Mouse (Mus musculus): ENCODE measurements around the gene Efhd1. TPM values are rescaled to one million over a fixed set of nuclear protein-coding genes. Genes with fewer than 3 reads are reported as not detected.

Efhd1 gene
- total RNA-seq, 1 experiment, result 1.8 TPM

GRCm38 (mm10) chr1:87266296-87267090, 2.3 kb downstream of the Efhd1 start:
- Histone ChIP-seq H3K27ac (ENCODE audit: insufficient read depth, low read depth, low read length, poor library complexity, severe bottlenecking) (no peak overlapping the region), H3K4me3 (ENCODE audit: insufficient read depth in 1 of 2, low read depth in 1 of 2, low read length in 2 of 2, poor library complexity in 1 of 2, severe bottlenecking in 1 of 2) (no peak overlapping the region), H3K9me3 (ENCODE audit: control insufficient read depth, insufficient read depth, low read depth, low read length) (no peaks in the 10 kb centered on the region), H3K36me3 (ENCODE audit: control insufficient read depth, insufficient read depth, low read length, poor library complexity, severe bottlenecking) (no peaks in the 10 kb centered on the region), H3K4me1 (ENCODE audit: control insufficient read depth in 2 of 2, insufficient read depth in 2 of 2, low read length in 2 of 2, poor library complexity in 1 of 2) (peaks cover 2 to 14% of the 10 kb centered on the region in 2 experiments; a peak in 3 of 4 replicates), H3K9ac (ENCODE audit: insufficient read depth, low read depth, low read length, poor library complexity, severe bottlenecking) (no peak overlapping the region)
- no peak for DNase-seq (ENCODE audit: low read depth, low spot score)
- TF ChIP-seq ZC3H11A (IDR thresholded peaks at IDR 0.05; ENCODE audit: borderline replicate concordance, low read depth, low read length) (no peak), MAFK (IDR thresholded peaks at IDR 0.05; ENCODE audit: insufficient read depth, low read depth, low read length) (no peak), HCFC1 (IDR thresholded peaks at IDR 0.05; ENCODE audit: borderline replicate concordance, insufficient read depth, low read length) (no peak), ZNF384 (IDR thresholded peaks at IDR 0.05; ENCODE audit: low read depth, low read length) (no peak), CHD2 (IDR thresholded peaks at IDR 0.05; ENCODE audit: low read depth, low read length) (no peak)
- in situ Hi-C loops (cut with MboI; ENCODE audit: low sequenced_read_pairs in 2 of 2, unreplicated experiment in 2 of 2), result no loop called here

- no peak for DNase-seq (ENCODE audit: low read depth, low spot score)
- no peaks in the 10 kb centered on the region for H3K9me3 ChIP-seq (ENCODE audit: control insufficient read depth, insufficient read depth, low read depth, low read length)
- H3K36me3 ChIP-seq (ENCODE audit: control insufficient read depth, insufficient read depth, low read length, poor library complexity, severe bottlenecking), result no peaks in the 10 kb centered on the region
- H3K4me1 ChIP-seq (ENCODE audit: control insufficient read depth in 2 of 2, insufficient read depth in 2 of 2, low read length in 2 of 2, poor library complexity in 1 of 2), result peaks cover 3 to 25% of the 10 kb centered on the region in 2 experiments; a peak in 3 of 4 replicates
- H3K9ac ChIP-seq (ENCODE audit: insufficient read depth, low read depth, low read length, poor library complexity, severe bottlenecking), result no peak overlapping the region
- TF ChIP-seq ZNF384 (IDR thresholded peaks at IDR 0.05; ENCODE audit: low read depth, low read length), result no peak
- no peak for TF ChIP-seq HCFC1 (IDR thresholded peaks at IDR 0.05; ENCODE audit: borderline replicate concordance, insufficient read depth, low read length)
- no peak for TF ChIP-seq ZC3H11A (IDR thresholded peaks at IDR 0.05; ENCODE audit: borderline replicate concordance, low read depth, low read length)
- no peak for TF ChIP-seq MAFK (IDR thresholded peaks at IDR 0.05; ENCODE audit: insufficient read depth, low read depth, low read length)
- TF ChIP-seq CHD2 (IDR thresholded peaks at IDR 0.05; ENCODE audit: low read depth, low read length), result no peak
- no peak overlapping the region for H3K27ac ChIP-seq (ENCODE audit: insufficient read depth, low read depth, low read length, poor library complexity, severe bottlenecking)
- in situ Hi-C loops (cut with MboI; ENCODE audit: low sequenced_read_pairs in 2 of 2, unreplicated experiment in 2 of 2), result no loop called here
- H3K4me3 ChIP-seq (ENCODE audit: insufficient read depth in 1 of 2, low read depth in 1 of 2, low read length in 2 of 2, poor library complexity in 1 of 2, severe bottlenecking in 1 of 2), result no peak overlapping the region
Observed at GRCm38 (mm10) chr1:87270204-87270603, 6.0 kb downstream of the Efhd1 start.

- no peak overlapping the region for H3K9ac ChIP-seq (ENCODE audit: insufficient read depth, low read depth, low read length, poor library complexity, severe bottlenecking)
- DNase-seq (ENCODE audit: low read depth, low spot score), result no peak
- in situ Hi-C loops (cut with MboI; ENCODE audit: low sequenced_read_pairs in 2 of 2, unreplicated experiment in 2 of 2), result no loop called here
Observed at GRCm38 (mm10) chr1:87270641-87271467, 6.7 kb downstream of the Efhd1 start.

GRCm38 (mm10) chr1:87271596-87271995, 7.4 kb downstream of the Efhd1 start:
- no peak for DNase-seq (ENCODE audit: low read depth, low spot score)
- TF ChIP-seq ZC3H11A (IDR thresholded peaks at IDR 0.05; ENCODE audit: borderline replicate concordance, low read depth, low read length) (no peak), CHD2 (IDR thresholded peaks at IDR 0.05; ENCODE audit: low read depth, low read length) (no peak), HCFC1 (IDR thresholded peaks at IDR 0.05; ENCODE audit: borderline replicate concordance, insufficient read depth, low read length) (no peak), ZNF384 (IDR thresholded peaks at IDR 0.05; ENCODE audit: low read depth, low read length) (no peak), MAFK (IDR thresholded peaks at IDR 0.05; ENCODE audit: insufficient read depth, low read depth, low read length) (no peak)
- H3K4me3 ChIP-seq (ENCODE audit: insufficient read depth in 1 of 2, low read depth in 1 of 2, low read length in 2 of 2, poor library complexity in 1 of 2, severe bottlenecking in 1 of 2), result no peak overlapping the region
- H3K27ac ChIP-seq (ENCODE audit: insufficient read depth, low read depth, low read length, poor library complexity, severe bottlenecking), result no peak overlapping the region
- H3K4me1 ChIP-seq (ENCODE audit: control insufficient read depth in 2 of 2, insufficient read depth in 2 of 2, low read length in 2 of 2, poor library complexity in 1 of 2), result peaks cover 3 to 20% of the 10 kb centered on the region in 2 experiments; a peak in 3 of 4 replicates
- H3K9ac ChIP-seq (ENCODE audit: insufficient read depth, low read depth, low read length, poor library complexity, severe bottlenecking), result no peak overlapping the region
- H3K9me3 ChIP-seq (ENCODE audit: control insufficient read depth, insufficient read depth, low read depth, low read length), result no peaks in the 10 kb centered on the region
- H3K36me3 ChIP-seq (ENCODE audit: control insufficient read depth, insufficient read depth, low read length, poor library complexity, severe bottlenecking), result no peaks in the 10 kb centered on the region
- in situ Hi-C loops (cut with MboI; ENCODE audit: low sequenced_read_pairs in 2 of 2, unreplicated experiment in 2 of 2), result no loop called here

More at GRCm38 (mm10) chr1:87270641-87271467, 6.7 kb downstream of the Efhd1 start:
- H3K4me1 ChIP-seq (ENCODE audit: control insufficient read depth in 2 of 2, insufficient read depth in 2 of 2, low read length in 2 of 2, poor library complexity in 1 of 2), result peaks cover 3 to 20% of the 10 kb centered on the region in 2 experiments; a peak in 3 of 4 replicates
- TF ChIP-seq CHD2 (IDR thresholded peaks at IDR 0.05; ENCODE audit: low read depth, low read length) (no peak), MAFK (IDR thresholded peaks at IDR 0.05; ENCODE audit: insufficient read depth, low read depth, low read length) (no peak), HCFC1 (IDR thresholded peaks at IDR 0.05; ENCODE audit: borderline replicate concordance, insufficient read depth, low read length) (no peak), ZC3H11A (IDR thresholded peaks at IDR 0.05; ENCODE audit: borderline replicate concordance, low read depth, low read length) (no peak), ZNF384 (IDR thresholded peaks at IDR 0.05; ENCODE audit: low read depth, low read length) (no peak)
- no peak overlapping the region for H3K27ac ChIP-seq (ENCODE audit: insufficient read depth, low read depth, low read length, poor library complexity, severe bottlenecking)
- no peaks in the 10 kb centered on the region for H3K36me3 ChIP-seq (ENCODE audit: control insufficient read depth, insufficient read depth, low read length, poor library complexity, severe bottlenecking)
- peak overlapping the region; percentile 46 to 47; a peak in 2 of 4 replicates for H3K4me3 ChIP-seq (ENCODE audit: insufficient read depth in 1 of 2, low read depth in 1 of 2, low read length in 2 of 2, poor library complexity in 1 of 2, severe bottlenecking in 1 of 2)
- H3K9me3 ChIP-seq (ENCODE audit: control insufficient read depth, insufficient read depth, low read depth, low read length), result no peaks in the 10 kb centered on the region
